Mouse (Mus musculus) kidney, adult 2 months (tissue): ENCODE results near the gene Cdc37l1.

Source experiments
- CTCF ChIP-seq: fragments of 200-500 bp; conservative IDR thresholded peaks from 2 replicates; pipeline ENCODE4 v1.5.1; 2011; ENCODE audit warnings: low read depth, mild to moderate bottlenecking, control low read depth, low read length, moderate library complexity, mixed read lengths; ENCODE audit not compliant: insufficient read depth, insufficient read length
- POLR2A ChIP-seq: fragments of 200-500 bp; IDR thresholded peaks from one replicate; pipeline ENCODE4 v1.6.1; 2011; ENCODE audit warnings: low read depth, low read length, control low read depth

- TF ChIP-seq CTCF = no peak
- TF ChIP-seq POLR2A = no peak
Measured at GRCm38 (mm10) chr19:28963113-28963512, 27.0 kb upstream of the Cdc37l1 start.
